Mouse (Mus musculus) hindbrain, embryonic 14.5 days (tissue): ENCODE results near the gene Spopl. TPM values are rescaled to one million over a fixed set of nuclear protein-coding genes. Genes with fewer than 3 reads are reported as not detected.
"Not testable (repeated sequence)": the region's sequence is repeated elsewhere in the genome, so short reads cannot be mapped to it uniquely, and the experiment has no call there.

Source experiments
- ATAC-seq: fragments of 200-750 bp; cut with Nextera tagmentation; 2 replicates; pipeline ENCODE4 v1.8.0; 2017; ENCODE audit warnings: moderate number of reproducible peaks, mild to moderate bottlenecking, moderate TSS enrichment, moderate library complexity; ENCODE audit not compliant: low FRiP score
- DNase-seq: peaks from one replicate; pipeline ENCODE4 v3.0.0-alpha.2; 2015; ENCODE audit warnings: low spot score
- H3K27ac ChIP-seq: fragments of 300-500 bp; sonication (generic); 2 replicates; pipeline ENCODE4 v1.5.1; 2014; ENCODE audit warnings: mild to moderate bottlenecking, moderate library complexity
- H3K27me3 ChIP-seq: fragments of 300-500 bp; sonication (generic); 2 replicates; pipeline ENCODE4 v1.6.1; 2014; ENCODE audit warnings: mild to moderate bottlenecking, low read length, mixed read lengths; ENCODE audit not compliant: control insufficient read depth, insufficient read depth
- H3K36me3 ChIP-seq: fragments of 300-500 bp; sonication (generic); replicated peaks from 2 replicates; pipeline ENCODE4 v1.6.1; 2014; ENCODE audit not compliant: control insufficient read depth, insufficient read depth
- H3K4me1 ChIP-seq: fragments of 300-500 bp; sonication (generic); replicated peaks from 2 replicates; pipeline ENCODE4 v1.6.1; 2014; ENCODE audit warnings: antibody characterized with exemption, low read length, mixed read lengths; ENCODE audit not compliant: control insufficient read depth, insufficient read depth
- H3K4me2 ChIP-seq: fragments of 300-500 bp; sonication (generic); replicated peaks from 2 replicates; pipeline ENCODE4 v1.6.1; 2014; ENCODE audit warnings: mild to moderate bottlenecking, moderate library complexity
- H3K4me3 ChIP-seq: fragments of 300-500 bp; sonication (generic); replicated peaks from 2 replicates; pipeline ENCODE4 v1.5.1; 2014; ENCODE audit warnings: mild to moderate bottlenecking, low read length
- H3K9ac ChIP-seq: fragments of 300-500 bp; sonication (generic); 2 replicates; pipeline ENCODE4 v1.6.1; 2014
- H3K9me3 ChIP-seq: fragments of 300-500 bp; sonication (generic); 2 replicates; pipeline ENCODE4 v1.6.1; 2016; ENCODE audit warnings: low read length; ENCODE audit not compliant: control insufficient read depth
- WGBS: fragments of 180-500 bp; shearing (Covaris S2); extraction: QIAGEN DNeasy Blood & Tissue Kit; methylation state at CpG from one replicate; pipeline ENCODE4 v1.1.7; 2014; 5-methylcytosine and 5-hydroxymethylcytosine counted together
- polyA plus RNA-seq: library from polyadenylated mRNA; unstranded; fragments of >200 nt; fragmentation: Nextera tagmentation; extraction: Ambion mirVana; gene quantifications from 2 replicates; pipeline ENCODE4 v1.2.1, GENCODE M21; 2014

Spopl gene
- polyA plus RNA-seq, 1 experiment from 2014 or later = 11.0 TPM

DNA sequence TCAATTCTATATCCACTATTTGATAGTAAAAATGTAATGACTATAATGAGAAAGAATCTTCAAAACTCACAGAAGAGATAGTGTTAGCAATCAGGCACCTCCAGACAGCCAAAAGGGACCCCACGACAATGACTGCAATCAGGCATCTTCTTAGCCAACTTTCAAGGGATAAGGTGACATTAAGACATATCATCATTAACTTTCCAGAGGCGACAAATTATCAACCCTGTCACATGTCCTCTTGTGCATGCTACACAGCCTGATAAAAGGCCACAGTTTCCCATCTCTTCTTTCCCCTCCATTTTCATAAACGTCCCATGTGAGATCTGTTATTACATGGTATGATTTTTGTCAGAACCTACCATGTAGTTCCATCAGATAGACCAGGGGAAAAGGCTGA, 9.0 kb downstream of the Spopl start:
- WGBS = 97% methylated on average over 3 of the region's 3 CpGs

DNA sequence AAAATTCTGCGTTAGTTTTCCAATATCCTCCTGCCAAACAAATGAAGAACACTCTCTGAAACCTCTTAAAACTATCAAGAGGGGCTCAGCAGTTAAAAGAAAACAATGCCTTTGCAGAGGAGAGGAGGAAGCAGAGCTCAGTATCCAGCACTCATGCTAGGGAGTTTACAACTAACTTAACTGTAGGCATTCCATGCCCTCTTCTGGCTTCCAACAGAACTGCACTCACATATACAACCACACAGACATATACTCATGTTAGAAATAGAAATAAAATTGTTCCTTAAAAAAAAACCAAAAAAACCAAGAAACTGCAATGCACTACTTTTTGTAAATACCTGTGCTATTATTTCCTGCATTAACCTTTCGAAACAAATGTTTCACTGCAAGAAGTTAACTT, 12.7 kb downstream of the Spopl start:
- Histone ChIP-seq H3K27me3 (no peaks in the 10 kb centered on the region), H3K9me3 (no peaks in the 10 kb centered on the region), H3K9ac (no peak overlapping the region), H3K4me3 (no peak overlapping the region), H3K4me1 (no peaks in the 10 kb centered on the region), H3K36me3 (no peaks in the 10 kb centered on the region), H3K27ac (no peak overlapping the region), H3K4me2 (no peak overlapping the region)
- DNase-seq (no peak), ATAC-seq (no peak)
- 97% methylated on average over 2 of the region's 2 CpGs for WGBS

More for the DNA sequence above, 9.0 kb downstream of the Spopl start:
- Histone ChIP-seq H3K9me3 (no peaks in the 10 kb centered on the region), H3K27ac (no peak overlapping the region), H3K4me2 (no peak overlapping the region), H3K27me3 (no peaks in the 10 kb centered on the region), H3K9ac (no peak overlapping the region), H3K4me1 (no peaks in the 10 kb centered on the region), H3K36me3 (no peaks in the 10 kb centered on the region), H3K4me3 (no peak overlapping the region)
- DNase-seq (no peak), ATAC-seq (no peak)

DNA sequence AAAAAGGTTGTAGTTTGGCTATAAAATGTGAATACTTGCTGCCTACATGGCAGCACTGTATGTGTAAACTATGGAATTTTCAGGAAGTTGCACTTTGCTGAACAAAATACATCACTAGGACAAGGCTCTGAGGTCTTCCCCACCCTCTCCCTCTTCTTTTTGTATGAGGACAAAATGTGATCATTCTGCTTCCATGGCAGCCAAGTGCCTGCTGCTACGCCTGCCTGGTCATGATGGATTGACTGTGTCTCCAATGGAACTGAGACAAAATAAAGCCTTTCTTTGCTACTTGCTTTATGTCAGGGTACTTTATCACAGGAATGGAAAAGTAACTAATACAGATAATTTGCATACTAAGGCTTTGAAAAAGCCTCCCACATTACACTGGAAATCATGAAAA, 20.7 kb downstream of the Spopl start:
- H3K4me1 ChIP-seq = no peaks in the 10 kb centered on the region
- WGBS = 43% methylated on average over 1 of the region's 1 CpGs
- no peak for ATAC-seq
- H3K27me3 ChIP-seq = no peaks in the 10 kb centered on the region
- no peaks in the 10 kb centered on the region for H3K9me3 ChIP-seq
- H3K4me3 ChIP-seq = no peak overlapping the region
- H3K27ac ChIP-seq = no peak overlapping the region
- no peak overlapping the region for H3K4me2 ChIP-seq
- H3K36me3 ChIP-seq = no peaks in the 10 kb centered on the region
- no peak overlapping the region for H3K9ac ChIP-seq
- no peak for DNase-seq

DNA sequence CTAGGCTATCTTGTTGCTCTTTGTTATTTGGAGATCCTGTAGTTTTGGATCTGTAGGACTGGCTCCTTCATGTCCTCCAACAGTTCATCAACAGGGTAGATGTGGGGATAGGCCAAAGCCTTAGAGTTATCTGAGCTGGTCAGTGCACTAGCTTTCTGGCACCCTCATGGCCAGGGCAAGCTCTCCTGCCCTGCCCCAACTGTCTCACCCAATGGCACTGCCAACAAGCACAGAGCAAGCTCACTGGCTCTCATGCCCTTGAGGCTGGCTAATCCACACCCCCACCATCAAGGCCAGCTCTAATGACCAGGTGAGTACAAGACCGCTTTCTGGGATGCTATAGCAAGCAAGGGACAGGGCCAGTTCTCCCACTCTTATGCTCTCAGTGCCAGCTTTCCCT, 24.7 kb downstream of the Spopl start:
- no peaks in the 10 kb centered on the region for H3K27me3 ChIP-seq
- WGBS = 100% methylated on average over 1 of the region's 1 CpGs

DNA sequence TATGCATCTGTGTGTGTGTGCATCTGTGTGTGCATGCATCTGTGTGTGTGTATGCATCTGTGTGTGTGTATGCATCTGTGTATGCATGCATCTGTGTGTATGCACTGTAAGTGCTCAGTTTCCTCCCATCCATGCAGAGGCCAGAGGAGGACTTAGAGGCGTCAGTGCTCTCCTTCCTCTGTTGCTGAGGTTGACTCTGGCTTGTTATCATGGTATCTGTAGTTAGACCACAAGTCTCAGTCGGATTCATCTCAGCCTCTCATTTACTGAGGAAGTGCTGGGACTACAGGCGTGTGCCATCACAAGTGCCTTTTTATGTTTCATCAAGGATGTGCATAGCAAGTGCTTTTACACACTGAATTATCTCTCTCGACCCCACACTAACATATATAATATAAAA, 31.9 kb downstream of the Spopl start:
- 93% methylated on average over 4 of the region's 4 CpGs for WGBS
- H3K27me3 ChIP-seq = no peaks in the 10 kb centered on the region
- no peaks in the 10 kb centered on the region for H3K4me1 ChIP-seq
- no peak for ATAC-seq
- H3K9me3 ChIP-seq = no peaks in the 10 kb centered on the region
- H3K9ac ChIP-seq = no peak overlapping the region
- no peak overlapping the region for H3K27ac ChIP-seq
- H3K4me2 ChIP-seq = no peak overlapping the region
- peaks cover 13% of the 10 kb centered on the region for H3K36me3 ChIP-seq
- no peak overlapping the region for H3K4me3 ChIP-seq
- DNase-seq = no peak

More for the DNA sequence above, 24.7 kb downstream of the Spopl start:
- DNase-seq = no peak
- Histone ChIP-seq H3K9ac (no peak overlapping the region), H3K4me1 (no peaks in the 10 kb centered on the region), H3K27ac (no peak overlapping the region), H3K4me2 (no peak overlapping the region), H3K9me3 (no peaks in the 10 kb centered on the region), H3K36me3 (no peaks in the 10 kb centered on the region), H3K4me3 (no peak overlapping the region)
- ATAC-seq = no peak

DNA sequence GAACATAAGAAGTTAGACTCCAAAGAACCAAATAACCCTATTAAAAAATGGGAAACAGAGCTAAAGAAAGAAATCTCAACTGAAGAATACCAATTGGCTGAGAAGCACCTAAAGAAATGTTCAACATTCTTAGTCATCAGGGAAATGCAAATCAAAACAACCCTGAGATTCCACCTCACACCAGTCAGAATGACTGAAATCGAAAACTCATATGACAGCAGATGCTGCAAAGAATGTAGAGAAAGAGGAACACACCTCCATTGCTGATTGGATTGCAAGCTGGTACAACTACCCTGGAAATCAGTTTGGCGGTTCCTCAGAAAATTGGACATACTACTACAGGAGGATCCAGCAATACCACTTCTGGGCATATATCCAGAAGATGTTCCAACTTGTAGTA, 44.2 kb downstream of the Spopl start:
- H3K9ac ChIP-seq, H3K9me3 ChIP-seq, H3K27ac ChIP-seq, ATAC-seq, H3K4me2 ChIP-seq, H3K27me3 ChIP-seq, DNase-seq, H3K4me1 ChIP-seq, H3K4me3 ChIP-seq: not testable (repeated sequence)
- peaks cover 43% of the 10 kb centered on the region for H3K36me3 ChIP-seq
- WGBS = 94% methylated on average over 2 of the region's 2 CpGs

DNA sequence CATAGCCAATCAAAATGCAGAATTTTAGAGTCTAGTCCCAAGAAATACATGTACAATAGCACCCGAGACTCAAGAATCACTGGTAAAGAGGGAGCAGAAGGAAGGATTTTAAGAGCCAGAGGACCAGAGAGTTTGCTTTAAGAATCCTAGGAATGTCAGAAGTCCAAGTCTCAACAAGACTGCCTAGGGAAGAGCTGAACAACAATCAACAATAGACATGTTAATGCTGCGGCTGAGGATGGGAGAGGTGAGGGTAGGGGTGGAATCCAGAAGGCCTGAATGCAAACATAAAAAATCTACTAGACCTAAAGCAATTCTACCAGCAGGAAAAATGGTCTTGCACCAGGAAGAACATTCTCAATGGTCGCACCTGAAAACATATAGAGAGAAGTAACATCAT, 66.8 kb downstream of the Spopl start:
- Histone ChIP-seq H3K36me3 (0 out of 2 replicates have a peak, but pooled peaks cover 5% of the 10 kb centered on the region), H3K27ac (no peak overlapping the region), H3K4me1 (no peaks in the 10 kb centered on the region), H3K9ac (no peak overlapping the region), H3K27me3 (no peaks in the 10 kb centered on the region), H3K4me3 (no peak overlapping the region), H3K9me3 (no peaks in the 10 kb centered on the region), H3K4me2 (no peak overlapping the region)
- DNase-seq (no peak), ATAC-seq (no peak)
- 88% methylated on average over 3 of the region's 3 CpGs for WGBS

DNA sequence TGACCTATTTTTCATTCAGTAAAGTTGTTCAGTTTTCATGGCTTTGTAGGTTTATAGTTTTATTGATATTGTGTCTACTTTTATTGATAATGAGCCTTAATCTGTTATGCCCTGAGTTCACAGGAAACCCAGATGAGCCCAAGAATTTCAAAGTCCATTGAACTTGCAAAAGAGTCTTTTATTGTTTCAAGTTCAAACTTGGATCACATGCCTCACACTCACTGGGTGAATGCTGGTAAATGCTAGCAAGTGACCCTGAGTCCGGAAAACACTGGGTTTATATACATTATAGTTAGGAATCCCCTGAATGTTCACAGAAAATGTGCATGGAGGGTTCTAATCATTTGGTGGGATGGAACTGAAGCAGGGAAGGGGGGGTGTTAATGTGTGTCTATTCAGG, 90.2 kb downstream of the Spopl start:
- H3K9ac ChIP-seq = no peak overlapping the region
- no peak overlapping the region for H3K4me3 ChIP-seq
- 100% methylated on average over 1 of the region's 1 CpGs for WGBS
- H3K4me2 ChIP-seq = no peak overlapping the region
- H3K27ac ChIP-seq = no peak overlapping the region
- no peaks in the 10 kb centered on the region for H3K36me3 ChIP-seq
- no peak for ATAC-seq
- H3K9me3 ChIP-seq = no peaks in the 10 kb centered on the region
- no peak for DNase-seq
- H3K4me1 ChIP-seq = no peaks in the 10 kb centered on the region
- no peaks in the 10 kb centered on the region for H3K27me3 ChIP-seq

DNA sequence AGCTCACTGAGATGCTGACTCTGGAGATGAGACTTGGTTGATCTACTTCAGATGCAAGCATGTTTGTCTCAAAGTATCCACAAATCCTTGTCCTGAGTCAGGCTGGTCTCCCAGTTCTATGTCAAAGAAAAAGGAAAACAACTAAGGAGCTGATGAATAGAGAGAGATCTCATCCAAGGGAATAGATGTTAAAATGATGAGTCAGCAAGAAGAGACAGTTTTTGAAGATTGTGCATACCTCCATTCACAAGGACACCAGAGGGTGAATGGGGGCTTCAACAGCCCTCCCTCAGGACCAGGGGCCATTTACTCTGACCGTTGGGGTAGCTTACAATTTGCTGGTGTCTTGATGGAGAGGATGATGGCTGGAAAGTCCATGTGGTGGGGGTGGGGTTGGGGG, 104.4 kb downstream of the Spopl start:
- 83% methylated on average over 1 of the region's 1 CpGs for WGBS

DNA sequence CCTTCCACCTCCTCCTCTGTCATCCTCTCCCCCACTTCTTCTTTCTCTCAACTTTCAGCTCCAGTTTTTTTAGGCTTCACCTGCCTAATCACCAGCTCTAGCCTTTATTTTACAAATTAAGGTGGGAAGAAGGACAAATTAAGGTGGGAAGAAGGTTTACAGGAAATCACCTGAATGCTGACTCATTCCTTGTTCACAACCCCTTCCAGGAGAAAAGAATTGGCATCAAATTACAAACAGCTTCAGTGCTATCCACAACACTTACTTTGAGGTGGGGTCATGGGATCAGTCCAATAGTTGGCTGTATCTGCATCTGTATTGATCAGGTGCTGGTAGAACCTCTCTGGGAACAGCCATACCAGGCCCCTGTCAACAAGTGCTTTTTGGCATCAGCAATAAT, 114.5 kb downstream of the Spopl start:
- Histone ChIP-seq H3K36me3 (no peaks in the 10 kb centered on the region), H3K4me1 (no peaks in the 10 kb centered on the region), H3K9ac (no peak overlapping the region), H3K27ac (no peak overlapping the region), H3K27me3 (no peaks in the 10 kb centered on the region), H3K4me3 (no peak overlapping the region), H3K9me3 (no peaks in the 10 kb centered on the region), H3K4me2 (no peak overlapping the region)
- ATAC-seq (no peak), DNase-seq (no peak)

More for the DNA sequence above, 104.4 kb downstream of the Spopl start:
- ATAC-seq (no peak), DNase-seq (no peak)
- Histone ChIP-seq H3K27me3 (no peaks in the 10 kb centered on the region), H3K9me3 (no peaks in the 10 kb centered on the region), H3K4me1 (no peaks in the 10 kb centered on the region), H3K9ac (no peak overlapping the region), H3K27ac (no peak overlapping the region), H3K36me3 (no peaks in the 10 kb centered on the region), H3K4me2 (no peak overlapping the region), H3K4me3 (no peak overlapping the region)
